ENCODE assay signal across 22 mouse cellular contexts in genomic region chr15:84989098-84989497, GRCm38 (mm10). TPM values are rescaled to one million over a fixed set of nuclear protein-coding genes. Genes with fewer than 3 reads are reported as not detected.
A peak's percentile ranks its signal among the peaks of the same experiment; 100 is the strongest.
DNase-seq lines count a peak whose midpoint lies in the region; ATAC-seq and TF ChIP-seq lines count a peak whose summit lies in the region.
"Had no signal": no experiment of that assay in that cellular context is flagged by ENCODE, and none has a peak within 500 bp of the region (broad histone marks: within the 10 kb centered on the region; RNA-seq: fewer than 3 reads in every experiment).

No protein-coding gene starts in this region.

- H3K4me2 ChIP-seq in forebrain, embryonic 11.5 days (ENCODE audit: low read depth, low read length, severe bottlenecking): no peak overlapping the region
- no peak overlapping the region for H3K4me2 ChIP-seq in forebrain, embryonic 14.5 days (ENCODE audit: low read length)
- H3K4me2 ChIP-seq in heart, embryonic 13.5 days: no peak overlapping the region
- H3K4me2 ChIP-seq in midbrain, embryonic 11.5 days: no peak overlapping the region
- no peak overlapping the region for H3K4me2 ChIP-seq in midbrain, embryonic 13.5 days (replicated peaks)

- TF ChIP-seq CTCF in lung, adult 2 months (IDR thresholded peaks at IDR 0.05; ENCODE audit: insufficient read depth, low read length): no peak

- no peak overlapping the region for H3K27ac ChIP-seq in forebrain, embryonic 11.5 days (ENCODE audit: low read depth, low read length)
- H3K27ac ChIP-seq in forebrain, embryonic 14.5 days (ENCODE audit: low read depth, low read length): no peak overlapping the region
- H3K27ac ChIP-seq in heart, embryonic 13.5 days (replicated peaks): no peak overlapping the region
- no peak overlapping the region for H3K27ac ChIP-seq in midbrain, embryonic 11.5 days (ENCODE audit: low read depth, low read length)
- H3K27ac ChIP-seq in midbrain, embryonic 13.5 days: no peak overlapping the region
- H3K27ac ChIP-seq: embryonic facial prominence, embryonic 13.5 days had no signal

- H3K4me3 ChIP-seq in forebrain, embryonic 11.5 days (ENCODE audit: low read depth, low read length): no peak overlapping the region
- H3K4me3 ChIP-seq in forebrain, embryonic 14.5 days (ENCODE audit: low read depth, low read length): no peak overlapping the region
- no peak overlapping the region for H3K4me3 ChIP-seq in heart, embryonic 13.5 days
- no peak overlapping the region for H3K4me3 ChIP-seq in midbrain, embryonic 11.5 days (ENCODE audit: low read depth, low read length)
- H3K4me3 ChIP-seq in midbrain, embryonic 13.5 days (replicated peaks): no peak overlapping the region
- no peak overlapping the region for H3K4me3 ChIP-seq in lung, adult 2 months (replicated peaks; ENCODE audit: extremely low read depth, low read depth, low read length)

- no peaks in the 10 kb centered on the region for H3K36me3 ChIP-seq in forebrain, embryonic 11.5 days (ENCODE audit: control insufficient read depth, insufficient read depth, low read length)
- H3K36me3 ChIP-seq in forebrain, embryonic 14.5 days (ENCODE audit: control insufficient read depth, insufficient read depth, low read length): no peaks in the 10 kb centered on the region
- no peaks in the 10 kb centered on the region for H3K36me3 ChIP-seq in heart, embryonic 13.5 days
- no peaks in the 10 kb centered on the region for H3K36me3 ChIP-seq in midbrain, embryonic 11.5 days (ENCODE audit: control insufficient read depth, insufficient read depth, low read length)
- H3K36me3 ChIP-seq in midbrain, embryonic 13.5 days: no peaks in the 10 kb centered on the region
- H3K36me3 ChIP-seq: embryonic facial prominence, embryonic 13.5 days; forebrain, embryonic 15.5 days; heart, embryonic 15.5 days; hindbrain, embryonic 13.5 days had no signal

- ATAC-seq in forebrain, embryonic 11.5 days (replicated peaks; ENCODE audit: low FRiP score): no peak
- no peak for ATAC-seq in forebrain, embryonic 14.5 days
- ATAC-seq in heart, embryonic 13.5 days (ENCODE audit: extremely low read depth, insufficient number of reproducible peaks, low FRiP score, low TSS enrichment): no peak
- no peak for ATAC-seq in midbrain, embryonic 11.5 days (ENCODE audit: low FRiP score)
- ATAC-seq in midbrain, embryonic 13.5 days: no peak
- ATAC-seq: CD4-positive, CD25-positive, alpha-beta regulatory T cell, adult 4 months had no signal

- H3K27me3 ChIP-seq in forebrain, embryonic 11.5 days (ENCODE audit: control insufficient read depth, insufficient read depth, low read length): no peaks in the 10 kb centered on the region
- H3K27me3 ChIP-seq in forebrain, embryonic 14.5 days (replicated peaks; ENCODE audit: control insufficient read depth, insufficient read depth, low read length): no peaks in the 10 kb centered on the region
- H3K27me3 ChIP-seq in heart, embryonic 13.5 days (replicated peaks): peaks cover 4% of the 10 kb centered on the region; the same call in 1 of the 2 replicates
- no peaks in the 10 kb centered on the region for H3K27me3 ChIP-seq in midbrain, embryonic 11.5 days (ENCODE audit: control insufficient read depth, insufficient read depth, low read length)
- peaks cover 9% of the 10 kb centered on the region; the same call in 1 of the 2 replicates for H3K27me3 ChIP-seq in midbrain, embryonic 13.5 days
- H3K27me3 ChIP-seq: forebrain, embryonic 15.5 days had no signal

- H3K9ac ChIP-seq in forebrain, embryonic 11.5 days (ENCODE audit: low read length): no peak overlapping the region
- no peak overlapping the region for H3K9ac ChIP-seq in forebrain, embryonic 14.5 days (ENCODE audit: low read length)
- peak overlapping the region; percentile 74; the same call in 1 of the 2 replicates for H3K9ac ChIP-seq in heart, embryonic 13.5 days
- H3K9ac ChIP-seq in midbrain, embryonic 11.5 days (ENCODE audit: low read length): no peak overlapping the region
- H3K9ac ChIP-seq in midbrain, embryonic 13.5 days (replicated peaks): no peak overlapping the region
- H3K9ac ChIP-seq: forebrain, embryonic 15.5 days had no signal

- WGBS in forebrain, embryonic 11.5 days: 72% methylated on average over 3 of the region's 3 CpGs
- WGBS in forebrain, embryonic 14.5 days: 78% methylated on average over 3 of the region's 3 CpGs
- 71% methylated on average over 3 of the region's 3 CpGs for WGBS in heart, embryonic 13.5 days
- 66% methylated on average over 3 of the region's 3 CpGs for WGBS in midbrain, embryonic 11.5 days
- 63% methylated on average over 3 of the region's 3 CpGs for WGBS in midbrain, embryonic 13.5 days
- 81% methylated on average over 3 of the region's 3 CpGs for WGBS in lung, adult 2 months

- no peaks in the 10 kb centered on the region for H3K9me3 ChIP-seq in forebrain, embryonic 11.5 days (ENCODE audit: control insufficient read depth, low read length)
- no peaks in the 10 kb centered on the region for H3K9me3 ChIP-seq in forebrain, embryonic 14.5 days (replicated peaks; ENCODE audit: control insufficient read depth, low read length)
- H3K9me3 ChIP-seq in heart, embryonic 13.5 days: no peaks in the 10 kb centered on the region
- no peaks in the 10 kb centered on the region for H3K9me3 ChIP-seq in midbrain, embryonic 11.5 days (ENCODE audit: control insufficient read depth, low read length)
- no peaks in the 10 kb centered on the region for H3K9me3 ChIP-seq in midbrain, embryonic 13.5 days
- H3K9me3 ChIP-seq: embryonic facial prominence, embryonic 13.5 days; forebrain, embryonic 15.5 days; G1E; heart, embryonic 15.5 days; hindbrain, embryonic 13.5 days had no signal

- DNase-seq in forebrain, embryonic 11.5 days (ENCODE audit: low spot score): peak; percentile 26
- DNase-seq in forebrain, embryonic 14.5 days (ENCODE audit: low spot score): no peak
- DNase-seq in heart, postnatal 4 days: no peak
- peak; percentile 71 for DNase-seq in midbrain, embryonic 11.5 days (ENCODE audit: low spot score, missing footprints)
- DNase-seq in lung, adult 2 months: no peak
- DNase-seq: adrenal gland, adult 8-10 months; adrenal gland, postnatal 36 days; B cell, adult 2 months; cerebellum, adult 8-10 months; cerebellum, postnatal 14 days; embryo, embryonic 11 days; heart, postnatal 14 days had no signal

- peaks cover 4% of the 10 kb centered on the region; the same call in 1 of the 2 replicates for H3K4me1 ChIP-seq in forebrain, embryonic 11.5 days (replicated peaks; ENCODE audit: control insufficient read depth, insufficient read depth, low read length)
- H3K4me1 ChIP-seq in forebrain, embryonic 14.5 days (ENCODE audit: control insufficient read depth, insufficient read depth, low read length): peaks cover 22% of the 10 kb centered on the region; the same call in 1 of the 2 replicates
- peaks cover 18% of the 10 kb centered on the region for H3K4me1 ChIP-seq in heart, embryonic 13.5 days
- H3K4me1 ChIP-seq in midbrain, embryonic 11.5 days (ENCODE audit: control insufficient read depth, insufficient read depth, low read length): peaks cover 18% of the 10 kb centered on the region
- H3K4me1 ChIP-seq in midbrain, embryonic 13.5 days (replicated peaks): peaks cover 40% of the 10 kb centered on the region
- H3K4me1 ChIP-seq in lung, adult 2 months (ENCODE audit: control insufficient read depth, insufficient read depth, low read length): no peaks in the 10 kb centered on the region

- TF ChIP-seq POLR2A in lung, adult 2 months (IDR thresholded peaks at IDR 0.05; ENCODE audit: borderline replicate concordance, extremely low read depth, low read depth, low read length): no peak

RNA-seq across cellular contexts. Expression of gene 5031439G07Rik, which starts 0.7 kb away (rescaled TPM):
- polyA plus RNA-seq in forebrain, embryonic 11.5 days (2014; fragmentation: Nextera tagmentation; extraction: Ambion mirVana): 16.2 and 28.6 TPM in 2 replicates
- polyA plus RNA-seq in forebrain, embryonic 14.5 days (2014; fragmentation: Nextera tagmentation; extraction: Ambion mirVana): 14.1 and 16.1 TPM in 2 replicates
- 3.0 and 3.5 TPM in 2 replicates for polyA plus RNA-seq in heart, embryonic 13.5 days (2015; fragmentation: Nextera tagmentation; extraction: Ambion mirVana)
- 10 to 100 TPM; 22.2 to 23.8 TPM for total RNA-seq in heart, postnatal 4 days (2021)
- polyA plus RNA-seq in midbrain, embryonic 11.5 days (2014; fragmentation: Nextera tagmentation; extraction: Ambion mirVana): 11.7 and 17.2 TPM in 2 replicates
- 17.4 and 19.0 TPM in 2 replicates for polyA plus RNA-seq in midbrain, embryonic 13.5 days (2015; fragmentation: Nextera tagmentation; extraction: Ambion mirVana)
- polyA plus RNA-seq in lung, adult 2 months (2012; rRNA removed): 17.1 and 23.2 TPM in 2 replicates

RNA-seq across cellular contexts. Expression of gene Upk3a, which starts 27.8 kb away (rescaled TPM):
- polyA plus RNA-seq in forebrain, embryonic 11.5 days (2014; fragmentation: Nextera tagmentation; extraction: Ambion mirVana): not detected in 2 replicates
- polyA plus RNA-seq in forebrain, embryonic 14.5 days (2014; fragmentation: Nextera tagmentation; extraction: Ambion mirVana): 1.1 and 1.3 TPM in 2 replicates
- polyA plus RNA-seq in heart, embryonic 13.5 days (2015; fragmentation: Nextera tagmentation; extraction: Ambion mirVana): 0.13 TPM in 1 of 2 replicates, not detected in the other
- not detected for total RNA-seq in heart, postnatal 4 days (2021)
- 0.15 TPM in 1 of 2 replicates, not detected in the other for polyA plus RNA-seq in midbrain, embryonic 11.5 days (2014; fragmentation: Nextera tagmentation; extraction: Ambion mirVana)
- 0.39 and 0.43 TPM in 2 replicates for polyA plus RNA-seq in midbrain, embryonic 13.5 days (2015; fragmentation: Nextera tagmentation; extraction: Ambion mirVana)
- 2.0 and 3.0 TPM in 2 replicates for polyA plus RNA-seq in lung, adult 2 months (2012; rRNA removed)
- total RNA-seq: adrenal gland, adult 8-10 months; adrenal gland, postnatal 36 days; common myeloid progenitor, adult 5-6 weeks; G1E; gastrocnemius, postnatal 10 days; heart, postnatal 14 days had no signal
- polyA plus RNA-seq: CD4-positive, CD25-positive, alpha-beta regulatory T cell, adult 4 months; G1E had no signal

RNA-seq across cellular contexts. Expression of gene Fam118a, which starts 39.6 kb away (rescaled TPM):
- 25.3 and 27.4 TPM in 2 replicates for polyA plus RNA-seq in forebrain, embryonic 11.5 days (2014; fragmentation: Nextera tagmentation; extraction: Ambion mirVana)
- polyA plus RNA-seq in forebrain, embryonic 14.5 days (2014; fragmentation: Nextera tagmentation; extraction: Ambion mirVana): 29.2 and 29.4 TPM in 2 replicates
- polyA plus RNA-seq in heart, embryonic 13.5 days (2015; fragmentation: Nextera tagmentation; extraction: Ambion mirVana): 15.6 and 17.0 TPM in 2 replicates
- total RNA-seq in heart, postnatal 4 days (2021): 10 to 100 TPM; 14.6 to 14.9 TPM
- 30.1 and 32.1 TPM in 2 replicates for polyA plus RNA-seq in midbrain, embryonic 11.5 days (2014; fragmentation: Nextera tagmentation; extraction: Ambion mirVana)
- 24.4 and 26.0 TPM in 2 replicates for polyA plus RNA-seq in midbrain, embryonic 13.5 days (2015; fragmentation: Nextera tagmentation; extraction: Ambion mirVana)
- 6.7 and 7.0 TPM in 2 replicates for polyA plus RNA-seq in lung, adult 2 months (2012; rRNA removed)

Comparison
In these comparisons a context has a peak if more than half of its experiments do, and no peak if none do; other contexts are left out.
1. DNase-seq: peak in forebrain, embryonic 11.5 days (single experiment) and midbrain, embryonic 11.5 days (single experiment); none in forebrain, embryonic 14.5 days (single experiment), heart, postnatal 4 days (single experiment) and lung, adult 2 months (single experiment).